Mouse (Mus musculus): ENCODE results near the gene Psmc1.

DNA sequence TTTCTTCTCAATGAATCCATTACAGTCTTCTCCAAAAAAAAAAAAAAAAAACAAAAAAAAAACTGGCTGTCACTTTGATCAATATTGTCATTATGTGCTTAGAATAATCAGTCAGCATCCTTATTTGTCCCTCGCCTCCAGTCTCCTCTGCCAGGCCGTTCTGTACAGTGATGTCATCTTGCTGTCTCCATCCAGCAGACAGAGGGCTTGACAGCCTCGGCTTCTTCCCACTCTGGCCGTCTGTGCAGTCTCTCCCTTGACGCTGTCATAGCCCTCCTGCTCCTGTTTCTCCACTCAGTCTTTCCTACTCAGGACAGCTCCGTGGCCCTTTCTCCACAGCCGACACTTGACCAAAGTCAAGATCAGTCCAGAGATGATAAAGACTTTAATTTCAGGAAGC lies 62.5 kb downstream of the Psmc1 start:
- no peak for TF ChIP-seq CTCF (conservative IDR thresholded peaks at IDR 0.05; ENCODE audit: insufficient read depth, insufficient read length, low read depth, low read length)
- TF ChIP-seq POLR2A (IDR thresholded peaks at IDR 0.05; ENCODE audit: low read depth, low read length), result no peak
